Mouse (Mus musculus): ENCODE results near the gene Myo10.

Myo10 gene

DNA sequence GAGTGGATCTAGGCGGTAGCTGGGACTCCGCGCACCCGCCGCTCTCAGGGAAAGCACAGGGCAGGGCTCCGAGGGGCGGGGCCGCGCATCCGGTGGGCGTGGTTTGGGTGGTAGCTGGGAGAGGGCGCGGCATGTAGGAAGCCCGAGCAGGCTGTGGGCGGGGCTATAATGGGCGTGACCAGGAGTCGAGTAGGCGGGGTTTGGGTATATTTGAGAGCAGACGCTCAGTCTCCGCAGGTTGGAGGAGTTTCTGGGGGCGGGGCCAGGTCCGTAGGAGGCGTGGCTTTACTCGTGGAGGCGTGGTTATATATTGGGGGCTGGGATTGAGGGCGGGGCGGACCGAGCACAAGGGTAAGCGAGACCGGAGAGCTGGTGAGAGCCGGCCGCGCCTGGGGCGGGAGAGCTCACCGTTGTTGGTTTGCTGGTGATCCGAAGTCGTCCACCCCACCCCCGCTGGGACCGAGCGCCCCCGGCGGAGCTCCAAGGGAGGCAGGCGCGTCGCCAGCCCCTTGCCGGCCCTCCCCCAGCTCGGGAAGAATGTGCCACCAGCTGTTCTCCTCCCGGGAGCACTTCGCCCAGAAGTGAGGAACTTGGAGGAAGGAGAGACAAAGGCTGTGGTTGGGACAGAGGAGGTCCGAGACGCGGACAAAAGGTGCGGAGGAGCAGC is at the start of gene Myo10:
TSS of gene Myo10 (plus strand) at position 326 of the 667 bp plus-strand sequence.
- DNase-seq: peak; percentile 100

DNA sequence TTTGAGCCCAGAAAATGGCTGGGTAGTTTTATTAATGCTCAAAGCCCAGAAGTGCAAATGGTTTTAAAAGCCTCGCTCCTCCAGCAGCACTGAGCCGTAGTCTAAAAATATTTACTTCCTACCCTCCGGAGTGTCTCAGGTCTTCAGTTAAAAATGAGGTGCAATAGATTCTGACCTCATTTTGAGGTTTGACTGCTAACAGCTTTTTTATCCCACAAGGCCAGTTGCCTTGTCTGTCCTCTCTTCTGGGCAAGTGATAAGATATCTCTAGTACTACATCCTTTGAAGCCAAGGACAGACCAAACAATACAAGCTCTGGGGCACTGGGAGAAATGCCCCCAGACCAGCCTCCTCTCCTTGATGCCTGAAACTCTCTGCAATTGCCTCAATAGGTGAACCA is 49.2 kb upstream of the Myo10 start:
- DNase-seq: peak; percentile 37

DNA sequence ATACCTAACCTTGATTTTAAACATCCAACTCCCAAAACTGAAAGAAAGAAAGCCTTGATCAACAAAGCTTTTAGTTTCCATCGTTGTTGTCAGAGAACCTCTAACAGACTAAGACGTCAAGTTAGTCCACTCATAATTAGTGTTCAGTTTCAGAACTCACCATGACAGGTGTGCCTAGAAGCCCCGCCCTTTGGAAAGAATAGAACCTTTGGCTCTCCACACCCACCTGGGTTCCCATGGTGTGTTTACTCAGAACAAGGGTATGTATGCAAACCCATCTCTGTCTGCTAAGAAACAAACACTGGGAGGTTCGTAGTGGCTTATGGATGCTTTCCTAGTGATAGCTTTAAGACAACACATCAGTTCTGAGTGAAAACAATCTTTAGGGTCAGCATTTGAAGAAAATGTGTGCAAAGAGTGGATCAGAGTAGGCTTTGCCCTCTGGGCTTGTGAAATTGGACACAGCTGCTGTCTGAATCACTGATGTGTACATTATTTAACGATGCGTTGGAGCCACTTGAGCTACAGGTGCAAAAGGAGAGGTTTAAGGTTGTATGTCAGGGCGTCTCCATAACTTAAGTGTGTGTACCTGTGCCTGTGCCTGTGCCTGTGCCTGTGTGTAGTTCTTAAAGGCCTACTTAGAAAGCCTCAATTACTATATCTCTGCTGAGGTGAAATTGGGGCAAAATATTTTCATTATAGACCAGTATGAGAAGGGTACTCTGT is 48.3 kb upstream of the Myo10 start:
- DNase-seq: peak; percentile 60

DNA sequence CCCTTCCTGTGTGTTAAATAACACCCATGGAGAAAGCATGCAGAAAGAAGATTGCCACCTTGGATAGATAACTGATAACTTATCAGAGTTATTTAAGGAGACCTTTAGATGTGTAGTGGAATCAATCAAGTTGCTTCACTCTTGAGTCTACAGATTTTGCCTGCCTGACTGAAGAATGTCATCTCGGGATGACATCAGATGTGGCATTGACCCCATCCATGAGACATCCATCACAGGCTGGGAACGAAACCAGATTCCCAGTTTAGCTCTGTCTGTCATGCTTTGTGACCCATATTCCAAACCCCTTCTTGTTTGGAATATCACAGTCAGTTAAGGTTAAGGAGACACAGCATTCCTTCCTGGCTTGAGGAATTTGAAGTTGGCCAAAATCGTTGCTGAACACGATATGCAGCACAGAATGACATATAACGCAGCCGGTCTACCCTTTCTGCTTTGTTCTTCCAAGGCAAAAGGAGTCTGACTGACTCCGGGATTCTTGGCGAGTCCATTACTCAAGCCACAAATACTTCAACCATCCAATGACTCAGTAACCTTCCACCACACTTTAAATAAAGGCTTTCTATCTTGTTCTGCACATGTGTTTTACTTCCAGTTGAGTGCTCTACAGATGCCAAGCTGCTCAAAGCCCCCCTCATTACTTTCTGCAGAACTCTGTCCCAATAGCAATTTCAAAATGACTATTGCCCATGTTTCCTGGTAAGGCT is 44.8 kb upstream of the Myo10 start:
- DNase-seq: peak; percentile 75

DNA sequence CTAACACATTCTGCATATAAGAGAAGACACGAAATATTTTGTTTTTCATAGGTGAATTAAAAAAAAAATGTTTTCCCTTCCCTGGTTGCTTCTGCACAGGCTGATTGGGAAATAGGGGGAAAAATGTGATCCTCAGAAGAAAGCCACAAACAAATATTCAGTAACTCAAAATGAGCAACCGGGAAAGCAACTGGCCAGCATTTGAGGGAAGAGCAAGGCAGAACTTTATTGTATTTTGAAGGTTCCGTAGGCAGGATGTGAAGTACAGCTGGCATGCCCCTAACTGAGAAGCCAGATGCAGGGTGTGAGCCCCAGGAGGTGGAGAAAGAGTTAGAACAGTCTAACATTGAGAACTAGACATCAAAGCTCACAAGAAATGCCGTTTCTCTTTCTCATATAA is 44.0 kb upstream of the Myo10 start:
- DNase-seq: peak; percentile 85

DNA sequence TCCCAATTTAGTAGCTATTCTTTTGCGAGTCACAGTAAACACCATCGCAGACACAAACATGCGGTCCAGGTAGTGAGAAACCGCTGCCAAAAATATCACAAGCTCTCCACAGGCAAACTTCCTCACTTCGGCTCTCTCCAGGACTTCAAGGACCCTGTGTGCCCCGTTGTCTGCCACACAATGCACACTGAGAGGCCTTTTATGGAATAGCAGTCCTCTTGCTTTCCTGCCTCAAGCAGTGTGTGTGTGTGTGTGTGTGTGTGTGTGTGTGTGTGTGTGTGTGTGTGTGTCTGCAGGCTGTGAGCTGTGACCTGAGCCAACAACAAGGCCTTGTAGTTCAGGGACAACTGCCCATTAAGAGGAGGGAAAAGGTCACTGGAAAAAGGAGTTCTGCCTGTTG is 41.6 kb upstream of the Myo10 start:
- DNase-seq: peak; percentile 99

DNA sequence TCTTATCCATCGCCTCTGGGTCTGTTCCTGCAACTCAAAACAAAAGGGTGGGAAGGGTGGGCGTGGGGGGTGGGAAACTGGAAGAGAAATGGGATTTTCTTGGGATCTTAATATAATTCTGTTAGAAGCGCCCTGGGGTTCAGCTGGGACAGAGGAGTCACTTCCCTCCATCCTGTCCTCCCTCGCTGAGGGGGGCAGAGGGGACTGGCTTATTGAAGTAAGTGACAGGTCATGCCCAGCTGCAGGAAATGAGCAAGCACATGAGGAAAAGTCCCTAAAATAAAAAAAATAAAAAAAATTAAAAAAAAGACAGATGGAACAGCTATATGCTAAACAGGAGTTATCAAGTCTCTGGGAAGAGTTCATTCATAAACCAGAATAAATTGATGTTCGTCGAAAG is 40.3 kb upstream of the Myo10 start:
- DNase-seq: peak; percentile 89

DNA sequence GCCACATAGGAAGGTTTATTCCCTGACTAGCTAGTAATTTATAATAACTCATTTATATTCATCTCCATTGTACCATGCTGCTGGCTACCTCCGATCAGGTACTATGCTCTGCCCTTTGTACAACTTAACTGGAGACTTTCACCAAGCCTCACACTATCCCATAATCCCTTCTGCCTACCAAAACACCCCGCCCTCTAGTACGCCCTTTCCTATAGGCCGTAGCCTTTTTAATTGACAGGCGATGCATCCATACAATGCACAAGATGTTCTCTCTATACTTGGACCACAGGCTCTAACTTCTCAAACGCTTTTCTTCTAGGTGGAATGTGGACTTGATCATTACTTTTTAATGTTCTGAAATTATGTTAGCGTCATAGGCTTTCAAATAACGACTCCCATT is 39.0 kb upstream of the Myo10 start:
- no peak for DNase-seq

DNA sequence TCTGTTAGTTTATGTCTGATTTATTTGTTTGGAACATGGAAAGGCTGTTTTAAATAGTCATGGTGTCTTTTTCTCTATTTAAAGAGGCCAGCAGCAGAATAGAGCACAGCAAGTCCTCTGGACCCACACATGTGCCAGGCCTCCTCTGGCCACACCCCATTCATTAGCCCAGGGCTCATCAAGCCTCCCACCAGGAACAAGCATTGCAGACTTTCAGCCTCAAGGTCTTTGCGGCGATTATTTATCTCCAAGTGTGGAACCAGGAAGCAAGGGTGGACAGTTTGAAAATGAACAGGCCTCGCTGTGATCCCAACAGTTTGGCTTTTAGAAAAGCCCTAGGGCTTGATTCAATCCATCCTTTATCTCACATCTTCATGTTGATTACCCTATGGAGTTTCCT is 35.5 kb upstream of the Myo10 start:
- DNase-seq: no peak

DNA sequence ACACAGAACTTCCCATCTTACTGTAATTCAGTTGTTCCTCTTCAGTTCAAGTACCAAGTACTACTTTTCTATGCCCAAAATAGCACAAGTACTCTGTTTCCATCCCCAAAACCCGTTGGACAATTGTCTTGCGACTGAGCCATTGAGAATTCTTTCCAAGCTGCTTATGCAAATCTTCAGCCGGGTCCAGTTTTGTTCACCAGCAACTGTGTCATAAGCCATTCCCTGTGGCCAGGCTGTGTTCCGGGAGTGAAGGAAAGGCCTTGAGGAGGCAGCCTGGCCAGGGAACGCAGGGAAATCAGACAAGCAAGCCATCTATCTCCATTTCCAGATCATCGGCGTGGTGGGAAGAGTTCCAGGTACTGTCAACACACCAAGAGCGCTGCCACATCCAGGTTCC is 34.4 kb upstream of the Myo10 start:
- DNase-seq: peak; percentile 62

DNA sequence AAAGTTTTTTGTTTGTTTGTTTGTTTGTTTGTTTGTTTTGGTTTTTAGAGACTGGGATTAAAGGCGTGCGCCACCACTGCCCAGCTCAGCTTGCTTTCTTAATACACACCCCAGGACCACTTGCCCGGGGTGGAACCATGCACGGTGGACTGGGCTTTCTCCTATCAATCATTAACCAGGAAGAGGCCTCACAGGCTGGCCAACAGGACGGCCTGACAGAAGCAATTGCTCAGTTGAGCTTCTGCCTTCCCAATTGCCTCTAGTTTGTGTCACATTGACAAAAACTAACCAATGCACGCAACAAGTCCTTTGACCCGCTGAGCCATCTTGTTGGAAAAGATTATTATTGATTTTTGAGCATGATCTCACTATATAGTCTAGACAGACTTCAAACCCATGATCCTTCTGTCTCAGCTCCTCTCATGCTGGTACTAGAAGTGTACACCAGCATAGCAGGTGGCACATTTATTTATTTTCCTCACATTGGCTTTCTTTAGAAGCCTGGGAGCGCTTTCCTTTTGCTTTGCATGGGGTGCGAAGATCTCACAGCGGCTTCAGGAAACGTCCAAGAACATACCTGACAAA is 32.9 kb upstream of the Myo10 start:
- DNase-seq: peak; percentile 60

DNA sequence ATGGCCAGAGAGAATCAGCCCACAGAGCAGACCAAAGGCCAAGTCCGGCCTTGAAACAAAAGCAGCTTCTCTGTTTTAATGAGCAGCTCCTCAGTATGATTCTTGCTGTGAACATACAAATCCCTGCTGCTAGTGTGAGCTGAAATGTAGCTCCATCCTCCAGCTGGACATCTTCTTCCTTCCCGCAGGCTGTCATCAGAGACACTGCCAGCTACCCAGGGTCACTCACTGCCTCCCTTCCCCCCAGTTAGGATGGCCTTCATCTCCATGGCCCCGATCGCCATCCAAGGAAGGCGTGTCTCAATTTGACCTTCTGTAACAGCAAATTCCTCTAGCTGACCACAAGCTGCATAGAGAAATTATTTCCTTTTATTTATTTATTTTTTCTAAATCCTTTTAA is 32.4 kb upstream of the Myo10 start:
- peak; percentile 96 for DNase-seq

DNA sequence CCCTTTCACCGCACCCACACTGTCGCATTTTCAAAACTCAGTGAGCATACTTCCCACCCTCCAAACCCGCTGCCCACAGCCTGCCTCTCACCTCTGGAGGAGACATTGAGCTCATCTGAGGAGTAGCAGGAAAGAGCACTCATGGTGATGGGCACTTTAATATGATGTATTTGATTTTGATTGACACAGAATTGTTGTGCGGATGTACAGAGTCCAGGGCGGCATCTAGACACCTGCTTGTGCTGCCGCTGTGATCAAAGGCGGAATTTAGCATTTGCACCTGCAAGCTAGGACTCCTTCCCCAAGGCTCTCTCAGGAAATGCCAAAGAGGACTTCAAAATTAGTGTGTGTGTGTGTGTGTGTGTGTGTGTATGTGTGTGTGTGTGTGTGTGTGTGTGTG is 31.4 kb upstream of the Myo10 start:
- peak; percentile 72 for DNase-seq

DNA sequence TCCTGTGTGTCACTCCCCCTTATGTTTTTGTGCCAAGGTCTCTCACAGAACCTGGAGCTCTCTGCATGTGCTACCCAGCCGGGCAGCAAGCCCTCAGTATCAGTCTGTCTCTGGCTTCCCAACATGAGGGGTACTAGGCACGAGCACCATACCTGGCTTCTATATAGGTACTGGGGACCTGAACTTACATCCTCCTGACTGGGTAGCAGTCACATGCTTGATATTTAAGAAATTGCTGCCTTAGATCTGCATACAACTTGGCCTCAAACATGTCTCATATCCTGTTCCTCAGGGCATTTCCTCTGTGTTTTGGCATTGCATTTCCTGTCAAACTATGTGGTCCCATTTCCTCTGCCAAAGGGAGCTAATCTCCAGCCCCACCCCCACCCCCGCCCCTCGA is 30.4 kb upstream of the Myo10 start:
- DNase-seq: peak; percentile 75

DNA sequence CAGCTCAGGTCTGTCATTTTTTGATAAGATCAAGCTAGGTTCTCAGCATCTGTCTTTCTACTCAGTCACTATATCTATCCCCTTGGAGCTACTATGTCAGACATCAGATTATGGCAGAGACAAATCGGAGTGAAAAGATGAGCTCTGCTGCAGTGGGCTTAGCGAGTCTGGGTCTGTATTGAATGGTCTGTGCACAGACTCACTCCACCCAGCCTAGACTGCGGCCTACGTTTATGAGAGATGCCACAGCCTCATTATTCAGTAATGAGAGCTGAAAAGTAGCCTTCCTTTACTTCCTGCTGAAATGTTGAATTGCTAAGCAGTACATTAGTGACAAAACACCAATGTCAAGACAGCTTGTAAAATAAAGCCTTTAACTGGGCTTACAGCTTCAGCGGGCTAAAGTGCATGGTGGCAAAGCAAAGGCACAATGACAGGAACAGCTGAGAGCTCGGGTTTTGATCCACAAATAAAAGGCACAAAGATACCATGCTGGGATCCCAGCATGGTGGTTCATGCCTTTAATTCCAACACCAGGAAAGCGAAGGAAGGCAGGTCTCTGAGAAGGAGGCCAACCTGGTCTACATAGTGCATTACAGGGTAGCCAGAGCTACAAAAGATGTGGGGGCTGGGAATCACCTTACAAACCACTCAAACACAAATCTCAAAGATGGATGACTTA is 28.7 kb upstream of the Myo10 start:
- peak; percentile 42 for DNase-seq

DNA sequence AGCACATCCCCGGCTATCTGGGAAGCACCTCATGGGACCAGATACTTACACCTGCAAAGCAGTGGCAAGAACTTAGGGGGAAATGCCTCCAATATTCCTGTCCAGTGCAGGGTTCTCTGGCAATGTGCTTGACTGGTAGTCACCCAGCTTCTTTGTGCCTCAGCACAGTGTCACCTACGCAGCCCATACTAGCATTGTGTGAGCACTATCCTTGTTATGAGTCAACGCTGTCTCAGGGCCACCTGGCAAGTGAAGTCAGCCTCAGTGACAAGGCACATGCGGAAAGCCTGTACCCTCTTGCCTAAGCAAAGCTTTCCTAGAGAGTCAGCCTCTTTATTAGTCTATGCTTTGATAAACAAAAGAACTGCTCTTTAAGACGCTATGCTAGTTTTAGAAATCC is 24.0 kb upstream of the Myo10 start:
- peak; percentile 55 for DNase-seq

DNA sequence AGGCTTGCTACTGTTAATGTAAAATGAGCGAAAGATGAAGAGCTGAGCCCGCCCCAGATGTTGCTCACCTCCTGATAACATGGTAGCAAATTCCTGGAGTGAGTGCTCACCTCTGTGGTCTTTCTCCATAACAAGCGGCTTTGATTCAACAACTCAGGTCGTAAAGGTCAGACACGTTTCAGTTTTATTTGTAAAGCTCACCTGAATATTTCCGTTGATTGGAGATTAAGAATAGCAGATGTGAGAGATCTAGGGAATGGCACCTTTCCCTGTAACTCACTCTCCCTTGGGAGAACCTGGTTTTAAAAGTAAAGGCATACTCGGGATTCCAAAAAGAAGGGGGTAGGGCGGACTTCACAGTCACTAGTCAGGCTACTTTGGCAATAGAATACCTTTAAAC is 20.0 kb upstream of the Myo10 start:
- no peak for DNase-seq

DNA sequence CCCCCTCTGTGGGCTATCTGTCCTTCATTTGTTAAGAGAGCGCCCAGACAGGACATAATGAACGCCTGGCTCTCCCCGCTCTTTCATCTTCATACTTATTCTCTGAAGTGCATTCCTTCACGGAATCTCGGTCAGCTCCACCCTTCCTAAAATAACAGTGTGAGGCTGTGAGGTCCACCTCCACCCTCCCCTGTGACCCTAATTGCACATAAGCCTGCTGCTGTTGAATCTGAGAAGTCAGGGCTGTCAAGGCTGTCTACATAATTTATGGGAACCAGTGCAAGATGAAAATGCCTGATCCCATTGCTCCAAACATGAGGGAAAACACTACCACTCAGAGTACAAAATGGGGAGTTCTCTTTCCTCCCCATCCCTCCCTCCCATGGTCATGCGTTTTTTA is 19.0 kb upstream of the Myo10 start:
- no peak for DNase-seq

DNA sequence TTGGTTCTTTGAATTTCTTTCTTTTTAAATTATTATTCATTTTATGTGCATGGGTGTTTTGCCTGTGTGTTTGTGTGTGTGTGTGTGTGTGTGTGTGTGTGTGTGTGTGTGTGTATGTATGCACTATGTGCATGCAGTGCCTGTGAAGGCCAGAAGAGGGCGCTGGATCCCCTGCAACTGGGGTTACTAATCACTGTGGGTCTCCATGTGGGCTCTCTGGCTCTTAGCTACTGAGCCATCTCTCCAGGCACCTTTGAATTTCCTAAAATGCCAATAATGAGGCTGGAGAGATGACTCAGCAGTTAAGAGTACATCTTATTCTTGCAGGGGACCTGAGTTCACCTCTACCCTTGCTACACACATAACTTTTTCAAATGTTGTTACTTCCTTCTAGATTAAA is 18.1 kb upstream of the Myo10 start:
- no peak for DNase-seq

DNA sequence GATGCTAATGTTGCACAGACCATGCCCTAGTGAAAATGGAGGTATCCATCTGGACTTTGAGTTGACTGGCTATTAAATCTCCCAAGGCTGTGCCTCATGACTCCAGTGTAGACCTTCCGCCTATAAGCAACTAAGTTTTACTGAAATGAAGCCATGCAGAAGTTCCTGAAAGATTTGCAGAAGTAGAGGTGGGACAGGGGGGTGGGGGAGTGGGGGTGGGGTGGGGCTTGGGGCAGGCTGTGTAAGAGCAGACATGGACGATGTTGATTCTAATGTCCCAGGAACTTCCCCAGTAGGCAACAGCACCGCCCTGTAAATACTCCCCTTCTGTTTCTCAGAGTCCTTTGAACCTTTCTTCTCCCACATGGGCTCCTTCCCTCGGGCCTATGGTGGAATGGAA is 16.9 kb upstream of the Myo10 start:
- no peak for DNase-seq

DNA sequence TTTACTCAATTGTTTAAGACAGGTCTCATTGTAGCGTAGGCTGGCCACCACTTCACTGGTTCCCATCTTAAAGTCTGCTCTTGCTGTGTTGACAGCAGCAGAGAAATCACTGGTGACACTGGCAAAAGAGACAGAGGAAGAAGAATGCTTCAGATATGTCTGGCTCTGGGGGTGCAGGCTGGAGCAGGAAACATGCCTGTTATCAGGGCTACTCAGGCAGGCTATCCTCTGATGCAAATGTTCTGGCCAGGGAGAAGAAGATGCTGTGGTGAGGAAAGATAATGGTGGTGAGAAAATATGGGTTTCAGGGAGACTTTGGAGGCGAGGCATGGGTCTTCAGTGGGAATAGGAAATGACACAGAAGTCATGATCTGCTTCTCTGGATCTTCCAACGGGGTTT is 13.6 kb upstream of the Myo10 start:
- no peak for DNase-seq

DNA sequence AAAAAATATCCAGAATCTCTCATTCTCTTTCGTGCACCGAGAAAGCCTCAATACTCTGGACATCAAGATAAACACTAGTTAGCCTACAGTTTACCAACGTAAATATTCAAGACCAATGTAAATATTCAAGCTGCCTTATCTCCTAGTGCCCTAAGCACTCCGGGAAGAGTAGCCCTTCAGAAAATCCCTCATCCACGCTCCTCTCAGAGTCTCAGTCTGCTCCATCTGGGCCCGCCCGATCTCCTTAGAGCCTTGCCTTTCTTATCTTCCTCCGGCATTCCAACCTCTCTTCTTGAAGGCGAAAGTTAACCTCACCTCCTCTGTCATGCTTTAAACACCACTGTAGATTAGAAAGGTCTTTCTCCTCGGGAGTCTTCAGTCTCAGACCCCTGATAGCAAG is 13.1 kb upstream of the Myo10 start:
- DNase-seq: no peak

DNA sequence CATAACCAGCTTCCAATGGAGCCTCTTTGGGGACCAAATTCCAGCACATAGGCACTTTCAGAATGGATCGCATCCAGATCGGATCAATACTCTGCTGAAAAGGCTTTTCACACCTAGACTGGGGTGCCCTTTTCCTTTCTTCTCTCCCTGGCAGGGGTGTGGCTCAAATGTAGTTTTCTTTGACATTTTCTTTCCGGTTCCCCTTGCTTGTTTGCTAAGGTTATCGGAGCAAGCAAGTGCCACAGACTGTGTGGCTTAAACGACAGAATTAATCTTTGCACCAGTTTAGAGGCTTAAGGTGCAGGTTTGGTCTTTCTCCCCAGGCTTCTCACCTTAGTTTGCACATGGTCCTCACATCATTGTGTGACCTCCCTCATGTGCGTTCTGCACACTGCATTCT is 11.1 kb upstream of the Myo10 start:
- no peak for DNase-seq

Measured in heart, adult 11 months (tissue).